Mouse (Mus musculus): Measurements from ENCODE around the gene Adgrg1.

DNA sequence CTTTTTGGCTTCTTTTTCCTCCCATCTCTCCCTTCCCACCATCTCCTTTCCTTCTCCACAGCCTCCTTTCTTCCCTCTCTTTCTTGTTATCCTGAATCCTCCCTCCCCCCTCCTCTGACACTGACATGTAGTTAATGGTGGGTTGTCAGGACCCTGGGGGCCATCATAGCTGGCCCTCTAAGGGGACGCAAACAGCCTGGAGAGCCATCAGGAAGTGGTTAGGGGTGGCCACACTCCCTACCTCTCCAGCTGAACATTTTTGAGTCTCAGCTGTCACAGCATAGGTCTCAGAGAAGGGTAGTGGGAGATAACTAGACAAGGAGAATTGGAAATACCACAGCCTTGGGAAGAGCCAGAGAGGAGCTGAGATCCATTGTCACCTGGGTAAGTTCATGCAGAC lies 20.0 kb downstream of the Adgrg1 start:
- no peak for TF ChIP-seq CTCF (IDR thresholded peaks at IDR 0.05; ENCODE audit: low read depth)
- TF ChIP-seq EP300 (IDR thresholded peaks at IDR 0.05; ENCODE audit: low read depth) = no peak

All from liver, embryonic 14.5 days (tissue).